15 mouse cellular contexts compared by ENCODE assay signal in the genomic region with DNA sequence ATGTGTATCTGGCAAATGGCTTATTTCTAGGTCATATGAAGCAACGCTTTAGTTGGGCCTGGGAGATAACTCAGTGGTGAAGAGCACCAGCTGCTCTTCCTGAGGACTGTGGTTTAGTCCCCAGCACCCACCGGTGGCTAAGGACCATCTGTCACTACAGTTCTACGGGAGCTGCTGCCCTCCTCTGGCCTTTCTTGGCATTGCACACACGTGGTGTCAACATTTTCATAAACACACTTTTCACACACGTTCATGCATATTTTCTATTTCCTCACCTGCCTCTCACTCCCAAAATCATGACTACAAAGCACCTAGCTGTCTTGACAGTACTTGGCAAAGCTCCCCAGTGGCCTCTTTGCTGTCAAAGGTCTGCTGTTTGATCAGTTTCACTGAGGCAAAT. TPM values are rescaled to one million over a fixed set of nuclear protein-coding genes. Genes with fewer than 3 reads are reported as not detected.
DNase-seq lines count a peak whose midpoint lies in the region; ATAC-seq and TF ChIP-seq lines count a peak whose summit lies in the region.
"Had no signal": no experiment of that assay in that cellular context is flagged by ENCODE, and none has a peak within 500 bp of the region (broad histone marks: within the 10 kb centered on the region; RNA-seq: fewer than 3 reads in every experiment).

No protein-coding gene starts in this region.

- DNase-seq in liver, adult 2 months (ENCODE audit: extremely low read depth, low read depth, low spot score) = no peak
- no peak for DNase-seq in liver, postnatal 0 days
- DNase-seq in G1E (ENCODE audit: low spot score) = no peak
- DNase-seq in induced T-regulatory cell, adult 2 months (ENCODE audit: low read depth) = peak; percentile 4
- no peak for DNase-seq in gastrocnemius, postnatal 36 days
- DNase-seq: adrenal gland, adult 8-10 months; cerebellum, adult 8-10 months; heart, postnatal 4 days; right cerebral cortex, postnatal 25 days had no signal

- peaks cover 9% of the 10 kb centered on the region for H3K9me3 ChIP-seq in liver, postnatal 0 days (ENCODE audit: low read length)
- H3K9me3 ChIP-seq in E14TG2a.4 (ENCODE audit: low read length) (peaks cover 15% of the 10 kb centered on the region), G1E (replicated peaks) (peaks cover 9% of the 10 kb centered on the region)
- H3K9me3 ChIP-seq in forebrain, embryonic 13.5 days (replicated peaks) = peaks cover 13% of the 10 kb centered on the region
- H3K9me3 ChIP-seq: forebrain, embryonic 15.5 days; liver, embryonic 15.5 days; neural tube, embryonic 15.5 days had no signal

- TF ChIP-seq EP300 in liver, postnatal 0 days (IDR thresholded peaks at IDR 0.05; ENCODE audit: low read depth) = no peak

- no peak overlapping the region for H3K4me2 ChIP-seq in liver, postnatal 0 days (ENCODE audit: low read depth, low read length)
- no peak overlapping the region for H3K4me2 ChIP-seq in forebrain, embryonic 13.5 days
- H3K4me2 ChIP-seq: forebrain, embryonic 15.5 days; liver, embryonic 15.5 days; neural tube, embryonic 15.5 days had no signal

- no peak for TF ChIP-seq POLR2A in liver, adult 2 months (IDR thresholded peaks at IDR 0.05; ENCODE audit: extremely low read depth, insufficient read depth, low read length)

- H3K4me3 ChIP-seq in liver, adult 2 months (ENCODE audit: insufficient read depth, low read depth, low read length) = no peak overlapping the region
- no peak overlapping the region for H3K4me3 ChIP-seq in liver, postnatal 0 days (ENCODE audit: low read depth, low read length)
- H3K4me3 ChIP-seq in E14TG2a.4 (replicated peaks; ENCODE audit: low read length) (no peak overlapping the region), G1E (ENCODE audit: low read depth, low read length) (no peak overlapping the region)
- H3K4me3 ChIP-seq in forebrain, embryonic 13.5 days = no peak overlapping the region
- H3K4me3 ChIP-seq: erythroblast, embryonic 14.5 days; forebrain, embryonic 15.5 days; liver, embryonic 15.5 days; neural tube, embryonic 15.5 days had no signal

- no peak overlapping the region for H3K9ac ChIP-seq in liver, adult 2 months (ENCODE audit: low read depth, low read length)
- no peak overlapping the region for H3K9ac ChIP-seq in liver, postnatal 0 days (replicated peaks)
- no peak overlapping the region for H3K9ac ChIP-seq in forebrain, embryonic 13.5 days
- H3K9ac ChIP-seq: forebrain, embryonic 15.5 days; liver, embryonic 15.5 days; neural tube, embryonic 15.5 days had no signal

- 95% methylated on average over 5 of the region's 5 CpGs for WGBS in liver, adult 2 months
- 84% methylated on average over 5 of the region's 5 CpGs for WGBS in liver, postnatal 0 days (ENCODE audit: insufficient replicate concordance)
- WGBS in forebrain, embryonic 13.5 days = 91% methylated on average over 5 of the region's 5 CpGs

- no peak for ATAC-seq in liver, postnatal 0 days
- ATAC-seq in G1E (ENCODE audit: extremely low read depth, insufficient number of reproducible peaks, low FRiP score, poor library complexity, severe bottlenecking) = no peak
- no peak for ATAC-seq in forebrain, embryonic 13.5 days
- ATAC-seq: forebrain, embryonic 15.5 days had no signal

- TF ChIP-seq CTCF in liver, adult 2 months (IDR thresholded peaks at IDR 0.05; ENCODE audit: low read depth, low read length) = peak; percentile 12; the same call in 1 of the 2 replicates
- TF ChIP-seq CTCF in liver, postnatal 0 days (IDR thresholded peaks at IDR 0.05; ENCODE audit: low read depth) = no peak
- peak; percentile 73 for TF ChIP-seq CTCF in E14TG2a.4 (conservative IDR thresholded peaks at IDR 0.05; ENCODE audit: low read length)
- TF ChIP-seq CTCF in G1E (IDR thresholded peaks at IDR 0.05; ENCODE audit: low read depth, low read length) = peak; percentile 37; the same call in 1 of the 2 replicates

- no peaks in the 10 kb centered on the region for H3K4me1 ChIP-seq in liver, adult 2 months (ENCODE audit: control insufficient read depth, insufficient read depth, low read length)
- H3K4me1 ChIP-seq in liver, postnatal 0 days (ENCODE audit: insufficient read depth) = no peaks in the 10 kb centered on the region
- no peaks in the 10 kb centered on the region for H3K4me1 ChIP-seq in E14TG2a.4 (replicated peaks; ENCODE audit: low read depth, low read length)
- H3K4me1 ChIP-seq in G1E (ENCODE audit: insufficient read depth, low read depth, low read length) = no peaks in the 10 kb centered on the region
- H3K4me1 ChIP-seq in forebrain, embryonic 13.5 days = no peaks in the 10 kb centered on the region
- H3K4me1 ChIP-seq: forebrain, embryonic 15.5 days; liver, embryonic 15.5 days; neural tube, embryonic 15.5 days had no signal

- H3K79me2 ChIP-seq in liver, adult 2 months (ENCODE audit: control insufficient read depth, insufficient read depth, low read length) = no peaks in the 10 kb centered on the region

- H3K27ac ChIP-seq in liver, adult 2 months (replicated peaks; ENCODE audit: insufficient read depth, low read depth, low read length) = no peak overlapping the region
- H3K27ac ChIP-seq in liver, postnatal 0 days (ENCODE audit: low read depth) = no peak overlapping the region
- H3K27ac ChIP-seq in forebrain, embryonic 13.5 days = no peak overlapping the region
- H3K27ac ChIP-seq: forebrain, embryonic 15.5 days; liver, embryonic 15.5 days; neural tube, embryonic 15.5 days had no signal

- H3K36me3 ChIP-seq in liver, adult 2 months (ENCODE audit: control insufficient read depth, insufficient read depth, low read length) = no peaks in the 10 kb centered on the region
- H3K36me3 ChIP-seq in liver, postnatal 0 days (replicated peaks; ENCODE audit: insufficient read depth, low read length) = no peaks in the 10 kb centered on the region
- H3K36me3 ChIP-seq in E14TG2a.4 (ENCODE audit: insufficient read depth, low read length) (no peaks in the 10 kb centered on the region), G1E (replicated peaks) (no peaks in the 10 kb centered on the region)
- no peaks in the 10 kb centered on the region for H3K36me3 ChIP-seq in forebrain, embryonic 13.5 days (ENCODE audit: poor library complexity, severe bottlenecking)
- H3K36me3 ChIP-seq: forebrain, embryonic 15.5 days; liver, embryonic 15.5 days; neural tube, embryonic 15.5 days had no signal

- peaks cover 2% of the 10 kb centered on the region; the same call in 1 of the 2 replicates for H3K27me3 ChIP-seq in liver, adult 2 months (ENCODE audit: control insufficient read depth, insufficient read depth, low read length)
- no peaks in the 10 kb centered on the region for H3K27me3 ChIP-seq in liver, postnatal 0 days (ENCODE audit: insufficient read depth, low read length)
- H3K27me3 ChIP-seq in E14TG2a.4 (ENCODE audit: insufficient read depth, low read length) (no peaks in the 10 kb centered on the region), G1E (ENCODE audit: insufficient read depth, low read length) (0 out of 2 replicates have a peak, but pooled peaks cover 2% of the 10 kb centered on the region)
- H3K27me3 ChIP-seq in forebrain, embryonic 13.5 days = no peaks in the 10 kb centered on the region
- H3K27me3 ChIP-seq: forebrain, embryonic 15.5 days; liver, embryonic 15.5 days; neural tube, embryonic 15.5 days had no signal

- intact Hi-C loops in gastrocnemius, postnatal 36 days (cut with DNase I) = loop anchor here (2.0 kb wide), 1 partner anchor 61 kb away; no protein-coding TSS in a partner anchor

RNA-seq across cellular contexts. Expression of gene Vcam1, which starts 37.8 kb away (rescaled TPM):
- total RNA-seq in liver, adult 2 months (2014; rRNA removed) = 16.9 and 20.1 TPM in 2 replicates
- polyA plus RNA-seq in liver, adult 2 months (2012; rRNA removed) = 0.71 and 1.9 TPM in 2 replicates
- polyA plus RNA-seq in liver, postnatal 0 days (2015; fragmentation: Nextera tagmentation; extraction: Ambion mirVana) = 88.6 and 93.4 TPM in 2 replicates
- 5.0 TPM in 1 of 2 replicates, not detected in the other for total RNA-seq in G1E (2014; fragmentation: Nextera tagmentation)
- total RNA-seq in G1E (2017) = 0.06 and 0.33 TPM in 2 replicates
- polyA plus RNA-seq in G1E (2012) = not detected in 2 replicates
- total RNA-seq in gastrocnemius, postnatal 36 days (2021) = 1 to 10 TPM; 2.9 to 4.0 TPM
- polyA plus RNA-seq in forebrain, embryonic 13.5 days (2015; fragmentation: Nextera tagmentation; extraction: Ambion mirVana) = 28.1 and 32.9 TPM in 2 replicates

Comparison
In these comparisons a context has a peak if more than half of its experiments do, and no peak if none do; other contexts are left out.
1. RNA of gene Vcam1, which starts 37.8 kb away (polyA plus RNA-seq): 88.6 to 93.4 TPM in liver, postnatal 0 days and 28.1 to 32.9 TPM in forebrain, embryonic 13.5 days; 0.71 to 1.9 TPM in liver, adult 2 months and not detected in G1E; every median in the first group is over 10 times any median in the second.